Mouse (Mus musculus): ENCODE data around the gene Olfr628. TPM values are rescaled to one million over a fixed set of nuclear protein-coding genes. Genes with fewer than 3 reads are reported as not detected.
"Not testable (repeated sequence)": the region's sequence is repeated elsewhere in the genome, so short reads cannot be mapped to it uniquely, and the experiment has no call there.

Gene Olfr628
- not detected in 2 replicates for polyA plus RNA-seq (2016; fragmentation: Nextera tagmentation; extraction: Ambion mirVana)

- no peak within 1 kb of the TSS for H3K27ac ChIP-seq
- WGBS: 78% methylated on average over 1 of the region's 1 CpGs
- H3K27me3 ChIP-seq (ENCODE audit: insufficient read depth, poor library complexity, severe bottlenecking): no peaks in the 10 kb centered on the region
- H3K4me1 ChIP-seq: no peaks in the 10 kb centered on the region
- no peak within 1 kb of the TSS for H3K4me3 ChIP-seq
- no peak for DNase-seq (ENCODE audit: low spot score)
- no peaks in the 10 kb centered on the region for H3K9me3 ChIP-seq
- H3K36me3 ChIP-seq: no peaks in the 10 kb centered on the region
Measured at GRCm38 (mm10) chr7:103730074-103730473, at the start of gene Olfr628. TSS of gene Olfr628 (plus strand) at chr7:103730374.

- no peaks in the 10 kb centered on the region for H3K4me1 ChIP-seq
- H3K36me3 ChIP-seq: no peaks in the 10 kb centered on the region
- no peak within 1 kb of the TSS for H3K4me3 ChIP-seq
- DNase-seq (ENCODE audit: low spot score): no peak
- no peak within 1 kb of the TSS for H3K27ac ChIP-seq
- H3K27me3 ChIP-seq (ENCODE audit: insufficient read depth, poor library complexity, severe bottlenecking): no peaks in the 10 kb centered on the region
- H3K9me3 ChIP-seq: no peaks in the 10 kb centered on the region
Measured at GRCm38 (mm10) chr7:103682420-103682819, 47.8 kb upstream of the Olfr628 start, which contains the start of gene Olfr625-ps1. TSS of gene Olfr625-ps1 (plus strand) at chr7:103682720.

- no peaks in the 10 kb centered on the region for H3K36me3 ChIP-seq
- no peaks in the 10 kb centered on the region for H3K27me3 ChIP-seq (ENCODE audit: insufficient read depth, poor library complexity, severe bottlenecking)
- no peaks in the 10 kb centered on the region for H3K4me1 ChIP-seq
- H3K27ac ChIP-seq: no peak overlapping the region
- WGBS: 90% methylated on average over 4 of the region's 4 CpGs
- no peak overlapping the region for H3K4me3 ChIP-seq
- no peaks in the 10 kb centered on the region for H3K9me3 ChIP-seq
- no peak for DNase-seq (ENCODE audit: low spot score)
Measured at GRCm38 (mm10) chr7:103699469-103699868, 30.7 kb upstream of the Olfr628 start.

- no peaks in the 10 kb centered on the region for H3K27me3 ChIP-seq (ENCODE audit: insufficient read depth, poor library complexity, severe bottlenecking)
- H3K4me3 ChIP-seq: no peak overlapping the region
- no peak for DNase-seq (ENCODE audit: low spot score)
- no peaks in the 10 kb centered on the region for H3K9me3 ChIP-seq
- no peak overlapping the region for H3K27ac ChIP-seq
- no peaks in the 10 kb centered on the region for H3K4me1 ChIP-seq
- 31% methylated on average over 2 of the region's 2 CpGs for WGBS
- no peaks in the 10 kb centered on the region for H3K36me3 ChIP-seq
Measured at GRCm38 (mm10) chr7:103712024-103712423, 18.1 kb upstream of the Olfr628 start.

GRCm38 (mm10) chr7:103714371-103714770, 15.8 kb upstream of the Olfr628 start, which contains the start of gene Olfr243:
TSS of gene Olfr243 (plus strand) at chr7:103714671.
- H3K36me3 ChIP-seq: no peaks in the 10 kb centered on the region
- no peaks in the 10 kb centered on the region for H3K27me3 ChIP-seq (ENCODE audit: insufficient read depth, poor library complexity, severe bottlenecking)
- no peak within 1 kb of the TSS for H3K27ac ChIP-seq
- no peak for DNase-seq (ENCODE audit: low spot score)
- no peaks in the 10 kb centered on the region for H3K9me3 ChIP-seq
- H3K4me1 ChIP-seq: no peaks in the 10 kb centered on the region
- no peak within 1 kb of the TSS for H3K4me3 ChIP-seq

- not testable (repeated sequence) for H3K4me1 ChIP-seq; H3K27me3 ChIP-seq (ENCODE audit: insufficient read depth, poor library complexity, severe bottlenecking); H3K9me3 ChIP-seq; H3K4me3 ChIP-seq; H3K27ac ChIP-seq; H3K36me3 ChIP-seq; DNase-seq (ENCODE audit: low spot score)
- WGBS: 91% methylated on average over 1 of the region's 1 CpGs
Measured at GRCm38 (mm10) chr7:103716398-103716797, 13.8 kb upstream of the Olfr628 start.

GRCm38 (mm10) chr7:103744843-103745242, 14.7 kb downstream of the Olfr628 start, which contains the start of gene Olfr629:
TSS of gene Olfr629 (minus strand) at chr7:103744943.
- Histone ChIP-seq H3K4me3 (no peak within 1 kb of the TSS), H3K27ac (no peak within 1 kb of the TSS), H3K9me3 (no peaks in the 10 kb centered on the region), H3K4me1 (no peaks in the 10 kb centered on the region), H3K36me3 (no peaks in the 10 kb centered on the region), H3K27me3 (ENCODE audit: insufficient read depth, poor library complexity, severe bottlenecking) (no peaks in the 10 kb centered on the region)
- no peak for DNase-seq (ENCODE audit: low spot score)
- 78% methylated on average over 2 of the region's 2 CpGs for WGBS

- H3K4me1 ChIP-seq: no peaks in the 10 kb centered on the region
- no peak for DNase-seq (ENCODE audit: low spot score)
- no peaks in the 10 kb centered on the region for H3K27me3 ChIP-seq (ENCODE audit: insufficient read depth, poor library complexity, severe bottlenecking)
- H3K36me3 ChIP-seq: no peaks in the 10 kb centered on the region
- no peak within 1 kb of the TSS for H3K4me3 ChIP-seq
- 36% methylated on average over 2 of the region's 2 CpGs for WGBS
- H3K27ac ChIP-seq: no peak within 1 kb of the TSS
- H3K9me3 ChIP-seq: no peaks in the 10 kb centered on the region
Measured at GRCm38 (mm10) chr7:103757233-103757632, 27.1 kb downstream of the Olfr628 start, which contains the start of gene Olfr630. TSS of gene Olfr630 (minus strand) at chr7:103757333.

- 86% methylated on average over 6 of the region's 6 CpGs for WGBS
Measured at GRCm38 (mm10) chr7:103762212-103762611, 32.0 kb downstream of the Olfr628 start.

GRCm38 (mm10) chr7:103767687-103768086, 37.5 kb downstream of the Olfr628 start:
- H3K4me1 ChIP-seq; DNase-seq (ENCODE audit: low spot score); H3K27ac ChIP-seq; H3K4me3 ChIP-seq; H3K27me3 ChIP-seq (ENCODE audit: insufficient read depth, poor library complexity, severe bottlenecking); H3K9me3 ChIP-seq; H3K36me3 ChIP-seq: not testable (repeated sequence)
- WGBS: 70% methylated on average over 6 of the region's 6 CpGs

More at GRCm38 (mm10) chr7:103762212-103762611, 32.0 kb downstream of the Olfr628 start:
- not testable (repeated sequence) for DNase-seq (ENCODE audit: low spot score); H3K4me3 ChIP-seq; H3K27ac ChIP-seq; H3K4me1 ChIP-seq; H3K27me3 ChIP-seq (ENCODE audit: insufficient read depth, poor library complexity, severe bottlenecking); H3K9me3 ChIP-seq; H3K36me3 ChIP-seq

- Histone ChIP-seq H3K4me1 (no peaks in the 10 kb centered on the region), H3K27ac (no peak within 1 kb of the TSS), H3K36me3 (no peaks in the 10 kb centered on the region), H3K27me3 (ENCODE audit: insufficient read depth, poor library complexity, severe bottlenecking) (no peaks in the 10 kb centered on the region), H3K4me3 (no peak within 1 kb of the TSS), H3K9me3 (no peaks in the 10 kb centered on the region)
- DNase-seq (ENCODE audit: low spot score): no peak
- 71% methylated on average over 2 of the region's 2 CpGs for WGBS
Measured at GRCm38 (mm10) chr7:103771494-103771893, 41.3 kb downstream of the Olfr628 start, which contains the start of gene Olfr69. TSS of gene Olfr69 (minus strand) at chr7:103771594.

- not testable (repeated sequence) for H3K4me1 ChIP-seq; H3K27ac ChIP-seq; H3K9me3 ChIP-seq; H3K4me3 ChIP-seq; H3K36me3 ChIP-seq; DNase-seq (ENCODE audit: low spot score); H3K27me3 ChIP-seq (ENCODE audit: insufficient read depth, poor library complexity, severe bottlenecking)
- WGBS: 62% methylated on average over 4 of the region's 4 CpGs
Measured at GRCm38 (mm10) chr7:103777652-103778051, 47.5 kb downstream of the Olfr628 start.

GRCm38 (mm10) chr7:103779598-103779997, 49.4 kb downstream of the Olfr628 start, which contains the start of gene Olfr68:
TSS of gene Olfr68 (minus strand) at chr7:103779698.
- Histone ChIP-seq H3K4me1 (no peaks in the 10 kb centered on the region), H3K4me3 (no peak within 1 kb of the TSS), H3K9me3 (no peaks in the 10 kb centered on the region), H3K27ac (no peak within 1 kb of the TSS), H3K36me3 (no peaks in the 10 kb centered on the region), H3K27me3 (ENCODE audit: insufficient read depth, poor library complexity, severe bottlenecking) (no peaks in the 10 kb centered on the region)
- DNase-seq (ENCODE audit: low spot score): no peak
- 80% methylated on average over 3 of the region's 3 CpGs for WGBS

All from heart, embryonic 10.5 days (tissue).